Mouse (Mus musculus): ENCODE data around the gene Prpsap1. TPM values are rescaled to one million over a fixed set of nuclear protein-coding genes. Genes with fewer than 3 reads are reported as not detected.

The Prpsap1 gene
- polyA plus RNA-seq, 1 experiment from 2014 or later, result 260 TPM

DNA sequence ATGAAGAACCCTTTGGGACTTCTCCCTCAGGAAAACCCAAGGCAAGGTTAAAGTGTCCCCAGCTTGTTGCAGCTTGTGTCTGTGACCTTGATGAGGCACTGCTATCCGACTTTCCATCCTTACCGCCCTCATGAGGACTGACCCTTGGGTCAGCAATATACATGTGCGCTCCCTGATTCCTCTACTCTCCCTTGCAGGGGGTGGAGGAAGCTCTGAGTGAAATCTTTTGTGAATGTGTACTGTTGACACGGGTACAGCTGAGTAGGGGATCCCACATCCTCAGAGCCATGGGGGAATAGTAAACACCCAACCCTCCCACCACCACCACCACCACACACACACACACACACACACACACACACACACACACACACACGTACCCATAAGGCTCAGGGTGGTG lies 30.7 kb downstream of the Prpsap1 start:
- 42% methylated on average over 5 of the region's 5 CpGs for WGBS
- Histone ChIP-seq H3K27me3 (replicated peaks; ENCODE audit: control insufficient read depth, insufficient read depth, low read length) (no peaks in the 10 kb centered on the region), H3K9me3 (ENCODE audit: control insufficient read depth, low read length) (no peaks in the 10 kb centered on the region), H3K36me3 (ENCODE audit: control insufficient read depth, insufficient read depth, low read length) (no peaks in the 10 kb centered on the region), H3K4me2 (ENCODE audit: low read depth, low read length) (no peak overlapping the region), H3K4me1 (ENCODE audit: control insufficient read depth, insufficient read depth, low read length) (no peaks in the 10 kb centered on the region), H3K4me3 (ENCODE audit: low read length) (no peak overlapping the region), H3K27ac (ENCODE audit: low read length) (no peak overlapping the region), H3K9ac (ENCODE audit: low read depth, low read length) (no peak overlapping the region)
- ATAC-seq, result peak; percentile 52

DNA sequence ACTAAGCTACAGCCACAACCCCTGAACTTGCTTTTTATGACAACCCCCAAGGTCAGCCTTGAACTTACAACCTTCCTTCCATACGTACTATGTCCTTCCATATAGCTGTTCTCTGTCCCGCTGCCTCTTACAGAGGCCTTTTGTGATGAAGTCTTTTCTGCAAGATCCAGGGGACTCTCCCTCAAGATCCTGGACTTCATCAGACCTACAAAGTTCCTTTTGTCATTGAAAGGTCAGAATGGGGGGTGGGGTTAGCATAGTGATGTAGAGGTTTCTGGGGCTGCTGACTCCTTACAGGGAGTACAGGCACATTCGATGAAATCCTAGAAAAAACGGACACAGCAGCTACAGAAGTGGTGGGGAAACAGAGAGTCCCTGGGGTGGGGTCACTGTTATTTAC lies 34.2 kb downstream of the Prpsap1 start:
- no peak overlapping the region for H3K9ac ChIP-seq (ENCODE audit: low read depth, low read length)
- H3K4me3 ChIP-seq (ENCODE audit: low read length), result no peak overlapping the region
- H3K4me1 ChIP-seq (ENCODE audit: control insufficient read depth, insufficient read depth, low read length), result no peaks in the 10 kb centered on the region
- no peak for ATAC-seq
- 63% methylated on average over 4 of the region's 4 CpGs for WGBS
- no peak overlapping the region for H3K4me2 ChIP-seq (ENCODE audit: low read depth, low read length)
- no peaks in the 10 kb centered on the region for H3K9me3 ChIP-seq (ENCODE audit: control insufficient read depth, low read length)
- H3K27me3 ChIP-seq (replicated peaks; ENCODE audit: control insufficient read depth, insufficient read depth, low read length), result no peaks in the 10 kb centered on the region
- H3K27ac ChIP-seq (ENCODE audit: low read length), result no peak overlapping the region
- H3K36me3 ChIP-seq (ENCODE audit: control insufficient read depth, insufficient read depth, low read length), result no peaks in the 10 kb centered on the region

DNA sequence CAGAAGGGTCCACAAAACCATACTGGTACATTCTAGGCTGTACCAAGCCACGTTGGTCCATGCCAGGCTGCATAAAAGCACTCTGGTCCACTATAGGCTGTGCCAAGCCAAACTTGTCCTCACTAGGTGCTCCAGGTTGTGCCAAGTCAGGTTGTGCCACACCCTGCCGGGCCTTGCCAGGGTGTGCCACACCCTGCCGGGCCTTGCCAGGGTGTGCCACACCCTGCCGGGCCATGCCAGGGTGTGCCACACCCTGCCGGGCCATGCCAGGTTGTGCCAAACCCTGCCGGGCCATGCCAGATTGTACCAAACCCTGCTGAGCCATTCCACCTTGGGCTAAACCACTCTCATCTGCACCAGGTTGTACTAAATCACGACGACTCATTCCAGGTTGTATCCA lies 37.8 kb downstream of the Prpsap1 start:
- ATAC-seq, result no peak
- H3K4me1 ChIP-seq (ENCODE audit: control insufficient read depth, insufficient read depth, low read length), result no peaks in the 10 kb centered on the region
- H3K27ac ChIP-seq (ENCODE audit: low read length), result no peak overlapping the region
- no peaks in the 10 kb centered on the region for H3K9me3 ChIP-seq (ENCODE audit: control insufficient read depth, low read length)
- no peak overlapping the region for H3K9ac ChIP-seq (ENCODE audit: low read depth, low read length)
- WGBS, result 87% methylated on average over 8 of the region's 8 CpGs
- no peak overlapping the region for H3K4me3 ChIP-seq (ENCODE audit: low read length)
- H3K36me3 ChIP-seq (ENCODE audit: control insufficient read depth, insufficient read depth, low read length), result no peaks in the 10 kb centered on the region
- no peak overlapping the region for H3K4me2 ChIP-seq (ENCODE audit: low read depth, low read length)
- no peaks in the 10 kb centered on the region for H3K27me3 ChIP-seq (replicated peaks; ENCODE audit: control insufficient read depth, insufficient read depth, low read length)

DNA sequence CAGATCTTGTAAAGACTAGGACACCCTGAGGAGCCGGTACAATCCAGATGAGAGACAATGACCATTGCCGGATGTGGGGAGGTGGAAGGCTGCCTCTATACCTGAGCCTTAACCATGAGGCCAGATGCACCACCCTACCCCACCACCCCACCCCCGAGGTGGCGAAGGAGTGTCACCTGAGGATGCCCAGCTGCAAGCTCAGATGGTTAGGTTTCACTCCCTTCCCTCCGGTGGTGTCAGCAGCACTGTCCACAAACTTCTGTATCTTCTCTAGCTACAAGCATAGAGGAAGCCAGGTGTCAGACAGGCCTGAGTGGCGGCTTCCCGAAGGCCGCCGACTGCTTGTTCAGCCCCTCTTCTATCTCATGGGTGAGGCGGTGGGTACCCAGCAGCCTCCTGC lies 40.1 kb downstream of the Prpsap1 start:
- no peaks in the 10 kb centered on the region for H3K4me1 ChIP-seq (ENCODE audit: control insufficient read depth, insufficient read depth, low read length)
- H3K27ac ChIP-seq (ENCODE audit: low read length), result no peak overlapping the region
- H3K9me3 ChIP-seq (ENCODE audit: control insufficient read depth, low read length), result no peaks in the 10 kb centered on the region
- no peak overlapping the region for H3K4me3 ChIP-seq (ENCODE audit: low read length)
- no peaks in the 10 kb centered on the region for H3K27me3 ChIP-seq (replicated peaks; ENCODE audit: control insufficient read depth, insufficient read depth, low read length)
- no peak for ATAC-seq
- H3K36me3 ChIP-seq (ENCODE audit: control insufficient read depth, insufficient read depth, low read length), result no peaks in the 10 kb centered on the region
- WGBS, result 88% methylated on average over 10 of the region's 10 CpGs
- H3K4me2 ChIP-seq (ENCODE audit: low read depth, low read length), result no peak overlapping the region
- no peak overlapping the region for H3K9ac ChIP-seq (ENCODE audit: low read depth, low read length)

DNA sequence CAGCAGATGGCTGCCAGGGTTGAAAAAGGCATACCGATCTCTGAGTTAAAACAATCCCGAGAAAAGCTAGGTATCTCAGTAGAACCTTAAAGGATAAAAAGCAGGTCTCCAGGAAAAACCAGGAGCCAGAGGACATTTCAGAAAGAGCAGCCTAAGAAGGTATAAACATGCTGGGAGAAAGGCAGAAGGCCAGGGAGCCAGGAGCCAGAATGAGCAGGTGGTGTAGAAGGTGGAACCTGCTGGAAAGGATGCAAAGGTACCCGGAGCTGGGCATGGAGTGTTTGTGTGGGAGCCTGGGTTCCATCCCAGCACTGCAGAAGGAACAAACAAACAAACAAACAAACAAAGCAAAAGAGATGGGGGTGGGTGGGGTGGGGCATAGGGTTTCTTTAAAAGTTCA lies 44.7 kb downstream of the Prpsap1 start:
- H3K36me3 ChIP-seq (ENCODE audit: control insufficient read depth, insufficient read depth, low read length), result no peaks in the 10 kb centered on the region
- no peak for ATAC-seq
- no peaks in the 10 kb centered on the region for H3K9me3 ChIP-seq (ENCODE audit: control insufficient read depth, low read length)
- no peaks in the 10 kb centered on the region; the same call in 1 of the 2 replicates for H3K27me3 ChIP-seq (replicated peaks; ENCODE audit: control insufficient read depth, insufficient read depth, low read length)
- H3K4me2 ChIP-seq (ENCODE audit: low read depth, low read length), result no peak overlapping the region
- H3K9ac ChIP-seq (ENCODE audit: low read depth, low read length), result no peak overlapping the region; the same call in 1 of the 2 replicates
- H3K4me1 ChIP-seq (ENCODE audit: control insufficient read depth, insufficient read depth, low read length), result peaks cover 9% of the 10 kb centered on the region; the same call in 1 of the 2 replicates
- WGBS, result 100% methylated on average over 3 of the region's 3 CpGs
- H3K27ac ChIP-seq (ENCODE audit: low read length), result no peak overlapping the region
- H3K4me3 ChIP-seq (ENCODE audit: low read length), result no peak overlapping the region

DNA sequence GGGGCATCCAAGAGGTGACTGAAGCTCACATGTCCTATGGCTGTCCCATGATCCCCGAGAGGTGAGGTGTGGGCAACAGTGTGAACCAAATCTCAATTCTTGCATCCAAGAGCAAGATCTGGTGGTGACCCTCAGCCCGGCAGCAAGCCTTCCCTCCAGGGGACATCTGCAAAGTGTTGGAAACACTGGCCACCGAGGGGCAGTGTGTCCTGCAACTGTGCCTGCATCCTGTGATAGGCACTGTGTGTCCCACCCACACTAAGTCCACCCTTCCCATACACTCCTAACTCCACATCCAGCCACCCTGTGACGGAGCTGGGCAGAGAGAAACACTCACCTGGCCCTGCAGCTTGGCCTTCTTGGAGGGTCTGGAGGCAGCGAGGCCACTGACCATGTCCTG lies 46.2 kb downstream of the Prpsap1 start:
- Histone ChIP-seq H3K4me2 (ENCODE audit: low read depth, low read length) (no peak overlapping the region), H3K27ac (ENCODE audit: low read length) (no peak overlapping the region), H3K27me3 (replicated peaks; ENCODE audit: control insufficient read depth, insufficient read depth, low read length) (no peaks in the 10 kb centered on the region; the same call in 1 of the 2 replicates), H3K4me3 (ENCODE audit: low read length) (no peak overlapping the region), H3K36me3 (ENCODE audit: control insufficient read depth, insufficient read depth, low read length) (no peaks in the 10 kb centered on the region), H3K9me3 (ENCODE audit: control insufficient read depth, low read length) (no peaks in the 10 kb centered on the region), H3K9ac (ENCODE audit: low read depth, low read length) (no peak overlapping the region), H3K4me1 (ENCODE audit: control insufficient read depth, insufficient read depth, low read length) (peaks cover 9% of the 10 kb centered on the region; the same call in 1 of the 2 replicates)
- 71% methylated on average over 5 of the region's 5 CpGs for WGBS
- no peak for ATAC-seq

DNA sequence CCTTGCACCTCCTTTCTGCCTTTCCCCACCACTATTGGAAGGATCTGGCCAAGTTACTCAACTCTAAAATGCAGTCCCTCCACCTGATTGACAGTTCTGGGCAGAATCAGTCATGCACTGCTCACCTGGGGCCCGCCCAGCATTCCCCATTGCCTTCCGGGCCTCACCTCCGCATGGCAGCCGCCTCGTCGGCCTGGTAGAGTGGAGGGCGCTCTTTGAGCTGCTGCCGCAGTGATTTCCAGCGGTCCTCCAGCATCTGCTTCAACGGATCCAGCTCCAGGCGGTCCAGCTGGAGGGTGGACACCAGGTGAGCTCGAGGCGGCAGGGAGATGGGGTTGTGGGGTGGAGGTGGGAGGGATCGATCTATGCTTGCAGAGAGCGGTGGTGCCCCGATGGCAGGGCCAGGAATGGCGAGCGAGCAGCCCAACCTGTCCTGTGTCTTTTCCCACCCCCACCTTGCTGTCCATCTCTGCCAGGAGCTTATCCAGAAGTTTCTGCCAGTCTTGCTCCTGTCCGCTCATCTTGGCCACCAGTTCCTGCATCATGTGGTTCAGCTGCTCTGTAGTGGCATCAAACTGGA lies 47.6 kb downstream of the Prpsap1 start:
- Histone ChIP-seq H3K27me3 (replicated peaks; ENCODE audit: control insufficient read depth, insufficient read depth, low read length) (no peaks in the 10 kb centered on the region; the same call in 1 of the 2 replicates), H3K9ac (ENCODE audit: low read depth, low read length) (peak overlapping the region; percentile 54), H3K4me1 (ENCODE audit: control insufficient read depth, insufficient read depth, low read length) (peaks cover 9% of the 10 kb centered on the region; the same call in 1 of the 2 replicates), H3K9me3 (ENCODE audit: control insufficient read depth, low read length) (no peaks in the 10 kb centered on the region), H3K4me2 (ENCODE audit: low read depth, low read length) (peak overlapping the region; percentile 41), H3K4me3 (ENCODE audit: low read length) (peak overlapping the region; percentile 18), H3K27ac (ENCODE audit: low read length) (no peak overlapping the region), H3K36me3 (ENCODE audit: control insufficient read depth, insufficient read depth, low read length) (no peaks in the 10 kb centered on the region)
- peak; percentile 63 for ATAC-seq
- 17% methylated on average over 19 of the region's 19 CpGs for WGBS

DNA sequence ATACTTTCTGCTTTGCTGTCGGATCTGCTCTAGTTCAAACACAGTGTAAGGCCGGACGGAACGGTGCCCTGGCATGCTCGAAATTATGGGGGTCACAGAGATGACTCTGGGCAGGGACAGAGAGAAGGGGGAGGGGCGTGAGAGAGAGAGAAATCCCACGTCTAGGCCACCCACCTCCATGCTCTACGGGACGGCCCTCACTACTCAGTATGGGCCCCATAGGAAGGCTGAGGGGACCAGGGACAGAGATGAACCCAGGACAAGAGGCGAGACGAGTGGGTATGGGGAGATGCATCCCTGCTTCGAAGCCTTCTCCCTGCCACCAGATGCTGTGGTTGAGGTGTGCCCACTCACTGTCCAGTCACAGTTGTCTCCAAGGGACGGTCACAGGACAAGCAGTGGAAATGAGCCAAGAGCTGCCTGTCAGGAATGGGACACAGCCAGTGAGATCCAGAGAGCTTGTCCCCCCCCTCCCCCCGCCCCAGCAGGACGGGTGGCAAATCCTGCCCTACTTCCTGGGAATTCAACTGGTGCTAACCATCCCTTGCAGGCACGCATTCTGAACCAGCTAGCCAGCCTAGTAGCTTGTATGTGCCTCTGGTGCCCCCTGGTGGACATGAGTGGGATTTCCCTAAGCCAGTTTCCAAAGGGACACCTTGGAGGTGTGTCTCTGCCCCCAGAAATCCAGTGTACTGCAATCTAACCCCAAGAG lies 48.2 kb downstream of the Prpsap1 start:
- Histone ChIP-seq H3K36me3 (ENCODE audit: control insufficient read depth, insufficient read depth, low read length) (no peaks in the 10 kb centered on the region), H3K9ac (ENCODE audit: low read depth, low read length) (0 out of 2 replicates have a peak overlapping the region, but pooled peaks have one; percentile 54), H3K9me3 (ENCODE audit: control insufficient read depth, low read length) (no peaks in the 10 kb centered on the region), H3K4me2 (ENCODE audit: low read depth, low read length) (peak overlapping the region; percentile 41), H3K4me3 (ENCODE audit: low read length) (peak overlapping the region; percentile 18; the same call in 1 of the 2 replicates), H3K27ac (ENCODE audit: low read length) (no peak overlapping the region), H3K4me1 (ENCODE audit: control insufficient read depth, insufficient read depth, low read length) (peaks cover 9% of the 10 kb centered on the region; the same call in 1 of the 2 replicates), H3K27me3 (replicated peaks; ENCODE audit: control insufficient read depth, insufficient read depth, low read length) (no peaks in the 10 kb centered on the region; the same call in 1 of the 2 replicates)
- WGBS, result 29% methylated on average over 16 of the region's 16 CpGs
- ATAC-seq, result peak; percentile 79

DNA sequence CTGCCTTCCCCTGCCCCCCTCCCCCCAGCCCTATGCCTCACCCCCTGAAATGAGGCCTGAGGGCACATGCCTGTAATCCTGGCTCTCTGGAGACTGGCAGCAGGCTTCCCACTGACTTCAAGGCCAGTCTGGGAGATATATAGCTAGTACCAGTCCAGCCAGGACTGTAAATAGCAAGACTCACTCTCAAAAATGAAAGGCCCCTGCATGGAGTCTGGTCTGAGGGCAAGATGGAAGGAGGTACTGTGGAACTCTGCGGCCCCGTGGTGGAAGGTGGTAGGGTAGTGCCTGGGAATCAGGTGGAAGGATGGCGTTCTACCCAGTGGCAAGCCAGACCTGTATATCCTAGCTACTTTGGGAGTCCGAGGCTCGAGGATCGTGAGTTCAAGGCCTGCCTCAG lies 50.1 kb downstream of the Prpsap1 start:
- Histone ChIP-seq H3K27ac (ENCODE audit: low read length) (no peak overlapping the region), H3K9me3 (ENCODE audit: control insufficient read depth, low read length) (no peaks in the 10 kb centered on the region), H3K27me3 (replicated peaks; ENCODE audit: control insufficient read depth, insufficient read depth, low read length) (no peaks in the 10 kb centered on the region; the same call in 1 of the 2 replicates), H3K4me1 (ENCODE audit: control insufficient read depth, insufficient read depth, low read length) (peaks cover 9% of the 10 kb centered on the region; the same call in 1 of the 2 replicates), H3K4me3 (ENCODE audit: low read length) (no peak overlapping the region), H3K9ac (ENCODE audit: low read depth, low read length) (peak overlapping the region; percentile 37; the same call in 1 of the 2 replicates), H3K4me2 (ENCODE audit: low read depth, low read length) (no peak overlapping the region), H3K36me3 (ENCODE audit: control insufficient read depth, insufficient read depth, low read length) (no peaks in the 10 kb centered on the region)
- WGBS, result 96% methylated on average over 6 of the region's 6 CpGs
- ATAC-seq, result no peak
